ENCODE assay signal across 9 mouse cellular contexts in genomic region chr7:19811114-19811513, GRCm38 (mm10). TPM values are rescaled to one million over a fixed set of nuclear protein-coding genes. Genes with fewer than 3 reads are reported as not detected.
A peak's percentile ranks its signal among the peaks of the same experiment; 100 is the strongest.
DNase-seq lines count a peak whose midpoint lies in the region; ATAC-seq and TF ChIP-seq lines count a peak whose summit lies in the region.
"Had no signal": no experiment of that assay in that cellular context is flagged by ENCODE, and none has a peak within 500 bp of the region (broad histone marks: within the 10 kb centered on the region; RNA-seq: fewer than 3 reads in every experiment).

No protein-coding gene starts in this region.

- no peak overlapping the region for H3K9ac ChIP-seq in forebrain, postnatal 0 days

- no peaks in the 10 kb centered on the region for H3K27me3 ChIP-seq in E14TG2a.4 (ENCODE audit: insufficient read depth, low read length)
- peaks cover 32% of the 10 kb centered on the region for H3K27me3 ChIP-seq in forebrain, postnatal 0 days (ENCODE audit: insufficient read depth, low read length)

- intact Hi-C loops in left cerebral cortex, adult 2 months (cut with DNase I) = no loop called here

- H3K4me1 ChIP-seq in E14TG2a.4 (replicated peaks; ENCODE audit: low read depth, low read length) = peaks cover 77% of the 10 kb centered on the region
- 0 out of 2 replicates have a peak, but pooled peaks cover 2% of the 10 kb centered on the region for H3K4me1 ChIP-seq in forebrain, postnatal 0 days (ENCODE audit: insufficient read depth)

- no peak for TF ChIP-seq CTCF in E14TG2a.4 (conservative IDR thresholded peaks at IDR 0.05; ENCODE audit: low read length)
- no peak for TF ChIP-seq CTCF in forebrain, postnatal 0 days (IDR thresholded peaks at IDR 0.05; ENCODE audit: low read depth)
- no peak for TF ChIP-seq CTCF in left cerebral cortex, adult 2 months (IDR thresholded peaks at IDR 0.05)

- peaks cover 85% of the 10 kb centered on the region for H3K36me3 ChIP-seq in E14TG2a.4 (ENCODE audit: insufficient read depth, low read length)
- H3K36me3 ChIP-seq in forebrain, postnatal 0 days (ENCODE audit: insufficient read depth) = no peaks in the 10 kb centered on the region

- H3K9me3 ChIP-seq in E14TG2a.4 (ENCODE audit: low read length) = peaks cover 40% of the 10 kb centered on the region
- H3K9me3 ChIP-seq in forebrain, postnatal 0 days (ENCODE audit: low read length) = no peaks in the 10 kb centered on the region

- no peak for ATAC-seq in forebrain, postnatal 0 days

- H3K4me3 ChIP-seq in E14TG2a.4 (replicated peaks; ENCODE audit: low read length) = 0 out of 2 replicates have a peak overlapping the region, but pooled peaks have one; percentile 35
- 0 out of 2 replicates have a peak overlapping the region, but pooled peaks have one; percentile 2 for H3K4me3 ChIP-seq in forebrain, postnatal 0 days (ENCODE audit: low read depth, low read length)
- no peak overlapping the region for H3K4me3 ChIP-seq in left cerebral cortex, adult 2 months

- no peak overlapping the region for H3K27ac ChIP-seq in forebrain, postnatal 0 days (ENCODE audit: low read depth, low read length)
- no peak overlapping the region for H3K27ac ChIP-seq in left cerebral cortex, adult 2 months

- peak; percentile 53 for DNase-seq in adrenal gland, adult 2 months
- DNase-seq in adrenal gland, adult 18-20 months (ENCODE audit: low spot score in 2 of 2) = no peak
- no peak for DNase-seq in forebrain, postnatal 0 days
- peak; percentile 87 for DNase-seq in kidney, adult 9 months
- peak; percentile 68 for DNase-seq in lung, postnatal 10 days
- DNase-seq in testis, postnatal 10 days (ENCODE audit: low spot score) = peak; percentile 80
- DNase-seq in left cerebral cortex, adult 2 months (ENCODE audit: extremely low spot score in 1 of 2, low spot score in 2 of 2) = no peak

- peak overlapping the region; percentile 37 for H3K4me2 ChIP-seq in forebrain, postnatal 0 days (ENCODE audit: low read depth)

- WGBS in forebrain, postnatal 0 days = 5% methylated on average over 22 of the region's 22 CpGs

RNA-seq across cellular contexts. Expression of gene Bcl3, which starts 11.5 kb away (rescaled TPM):
- 10 to 100 TPM; 26.7 to 34.1 TPM for total RNA-seq in adrenal gland, adult 2 months (2021)
- 155 and 161 TPM in 2 replicates for polyA plus RNA-seq in adrenal gland, adult 2 months (2012; rRNA removed)
- 10 to 100 TPM; 21.9 to 34.8 TPM for total RNA-seq in adrenal gland, adult 18-20 months (2021)
- 0.43 and 0.77 TPM in 2 replicates for total RNA-seq in forebrain, postnatal 0 days (2014; rRNA removed)
- polyA plus RNA-seq in forebrain, postnatal 0 days (2015; fragmentation: Nextera tagmentation; extraction: Ambion mirVana) = 0.28 and 0.86 TPM in 2 replicates
- under 1 TPM; 0.56 to 0.77 TPM for total RNA-seq in left cerebral cortex, adult 2 months (2021)

RNA-seq across cellular contexts. Expression of gene Cblc, which starts 14.5 kb away (rescaled TPM):
- not detected for total RNA-seq in adrenal gland, adult 2 months (2021)
- polyA plus RNA-seq in adrenal gland, adult 2 months (2012; rRNA removed) = 0.60 TPM in 1 of 2 replicates, not detected in the other
- under 1 TPM in 1 of 2 experiments, not detected in 1; 0.64 TPM for total RNA-seq in adrenal gland, adult 18-20 months (2021)
- total RNA-seq in forebrain, postnatal 0 days (2014; rRNA removed) = 0.38 and 1.1 TPM in 2 replicates
- 0.67 and 0.84 TPM in 2 replicates for polyA plus RNA-seq in forebrain, postnatal 0 days (2015; fragmentation: Nextera tagmentation; extraction: Ambion mirVana)
- not detected for total RNA-seq in left cerebral cortex, adult 2 months (2021)
- total RNA-seq: left cerebral cortex, postnatal 10 days had no signal

RNA-seq across cellular contexts. Expression of gene Bcam, which starts 40.3 kb away (rescaled TPM):
- 10 to 100 TPM; 35.9 to 61.1 TPM for total RNA-seq in adrenal gland, adult 2 months (2021)
- 103 and 108 TPM in 2 replicates for polyA plus RNA-seq in adrenal gland, adult 2 months (2012; rRNA removed)
- total RNA-seq in adrenal gland, adult 18-20 months (2021) = 10 to 100 TPM; 43.2 to 53.2 TPM
- 12.2 and 19.5 TPM in 2 replicates for total RNA-seq in forebrain, postnatal 0 days (2014; rRNA removed)
- 10.9 and 12.7 TPM in 2 replicates for polyA plus RNA-seq in forebrain, postnatal 0 days (2015; fragmentation: Nextera tagmentation; extraction: Ambion mirVana)
- 10 to 100 TPM; 12.2 to 15.1 TPM for total RNA-seq in left cerebral cortex, adult 2 months (2021)

RNA-seq across cellular contexts. Expression of gene Gm19345, which starts 40.7 kb away (rescaled TPM):
- total RNA-seq in adrenal gland, adult 2 months (2021) = under 1 TPM in 1 of 2 experiments, not detected in 1; 0.86 TPM
- polyA plus RNA-seq in adrenal gland, adult 2 months (2012; rRNA removed) = 0.71 and 1.3 TPM in 2 replicates
- not detected for total RNA-seq in adrenal gland, adult 18-20 months (2021)
- total RNA-seq in forebrain, postnatal 0 days (2014; rRNA removed) = 32.4 and 33.3 TPM in 2 replicates
- polyA plus RNA-seq in forebrain, postnatal 0 days (2015; fragmentation: Nextera tagmentation; extraction: Ambion mirVana) = 14.6 and 16.4 TPM in 2 replicates
- 1 to 10 TPM; 1.7 to 2.2 TPM for total RNA-seq in left cerebral cortex, adult 2 months (2021)

RNA-seq across cellular contexts. Expression of gene Ceacam16, which starts 50.0 kb away (rescaled TPM):
- not detected for total RNA-seq in adrenal gland, adult 2 months (2021)
- 0.52 and 0.55 TPM in 2 replicates for polyA plus RNA-seq in adrenal gland, adult 2 months (2012; rRNA removed)
- total RNA-seq in adrenal gland, adult 18-20 months (2021) = not detected
- total RNA-seq in forebrain, postnatal 0 days (2014; rRNA removed) = not detected in 2 replicates
- 0.53 and 0.84 TPM in 2 replicates for polyA plus RNA-seq in forebrain, postnatal 0 days (2015; fragmentation: Nextera tagmentation; extraction: Ambion mirVana)
- not detected for total RNA-seq in left cerebral cortex, adult 2 months (2021)
- total RNA-seq: left cerebral cortex, postnatal 10 days had no signal

Comparison
In these comparisons a context has a peak if more than half of its experiments do, and no peak if none do; other contexts are left out.
1. DNase-seq: peak in adrenal gland, adult 2 months (single experiment), kidney, adult 9 months (single experiment), lung, postnatal 10 days (single experiment) and testis, postnatal 10 days (single experiment); none in adrenal gland, adult 18-20 months (0 of 2), forebrain, postnatal 0 days (single experiment) and left cerebral cortex, adult 2 months (0 of 2).
2. RNA of gene Bcl3, which starts 11.5 kb away (total RNA-seq): 21.9 to 34.8 TPM in adrenal gland, adult 18-20 months and 26.7 to 34.1 TPM in adrenal gland, adult 2 months; 0.56 to 0.77 TPM in left cerebral cortex, adult 2 months and 0.43 to 0.77 TPM in forebrain, postnatal 0 days; every median in the first group is over 10 times any median in the second.